In genomic region chr10:117425013-117425412, GRCm38 (mm10) we compare ENCODE assay signal across 24 mouse cellular contexts. TPM values are rescaled to one million over a fixed set of nuclear protein-coding genes. Genes with fewer than 3 reads are reported as not detected.
DNase-seq lines count a peak whose midpoint lies in the region; ATAC-seq and TF ChIP-seq lines count a peak whose summit lies in the region.
"Had no signal": no experiment of that assay in that cellular context is flagged by ENCODE, and none has a peak within 500 bp of the region (broad histone marks: within the 10 kb centered on the region; RNA-seq: fewer than 3 reads in every experiment).

No protein-coding gene starts in this region.

- H3K4me3 ChIP-seq in heart, embryonic 11.5 days (ENCODE audit: low read depth, low read length) = no peak overlapping the region
- no peak overlapping the region for H3K4me3 ChIP-seq in layer of hippocampus, adult 2 months

- no peaks in the 10 kb centered on the region; the same call in 1 of the 2 replicates for H3K27me3 ChIP-seq in heart, embryonic 11.5 days (ENCODE audit: control insufficient read depth, insufficient read depth, low read length)
- H3K27me3 ChIP-seq: CH12.LX had no signal

- H3K27ac ChIP-seq in heart, embryonic 11.5 days (ENCODE audit: low read depth, low read length) = no peak overlapping the region
- peak overlapping the region; percentile 71; the same call in 1 of the 2 replicates for H3K27ac ChIP-seq in layer of hippocampus, adult 2 months

- DNase-seq in heart, adult 11 months = peak; percentile 44
- DNase-seq in layer of hippocampus, adult 2 months (ENCODE audit: low spot score in 2 of 2) = no peak
- no peak for DNase-seq in layer of hippocampus, postnatal 10 days (ENCODE audit: low spot score in 2 of 2)
- DNase-seq in 3T3-L1 (ENCODE audit: low read depth, low spot score) = peak; percentile 91
- peak; percentile 91 for DNase-seq in adipocyte (ENCODE audit: low spot score)
- no peak for DNase-seq in gastrocnemius, postnatal 36 days
- DNase-seq in frontal cortex, postnatal 25 days (ENCODE audit: low spot score in 2 of 2) = no peak
- DNase-seq: adrenal gland, adult 2 months; adrenal gland, adult 8-10 months; adrenal gland, postnatal 10 days; adrenal gland, postnatal 14 days; adrenal gland, postnatal 25 days; adrenal gland, postnatal 36 days; B cell, adult 2 months; cerebellum, adult 11 months; cerebellum, adult 11-12 months; cerebellum, adult 18-20 months; cerebellum, adult 2 months had no signal

- no peak for TF ChIP-seq CTCF in layer of hippocampus, adult 2 months (conservative IDR thresholded peaks at IDR 0.05)

- intact Hi-C loops in gastrocnemius, postnatal 36 days (cut with DNase I) = no loop called here

- H3K36me3 ChIP-seq in heart, embryonic 11.5 days (ENCODE audit: control insufficient read depth, insufficient read depth, low read length) = no peaks in the 10 kb centered on the region
- H3K36me3 ChIP-seq: G1E had no signal

- no peak overlapping the region for H3K9ac ChIP-seq in heart, embryonic 11.5 days (ENCODE audit: low read depth, low read length)

- no peak for ATAC-seq in heart, embryonic 11.5 days (replicated peaks; ENCODE audit: insufficient number of reproducible peaks, low FRiP score, low TSS enrichment)
- ATAC-seq: activated CD4-positive, CD25-positive, alpha-beta regulatory T cell, adult 4 months; CD4-positive, CD25-positive, alpha-beta regulatory T cell, adult 4 months; Patski had no signal

- WGBS in heart, embryonic 11.5 days (ENCODE audit: insufficient replicate concordance) = 85% methylated on average over 5 of the region's 5 CpGs

- no peaks in the 10 kb centered on the region for H3K9me3 ChIP-seq in heart, embryonic 11.5 days (replicated peaks; ENCODE audit: control insufficient read depth, low read length)
- H3K9me3 ChIP-seq: G1E had no signal

- no peak overlapping the region for H3K4me2 ChIP-seq in heart, embryonic 11.5 days

- no peaks in the 10 kb centered on the region for H3K4me1 ChIP-seq in heart, embryonic 11.5 days (ENCODE audit: control insufficient read depth, insufficient read depth, low read length)

RNA-seq across cellular contexts. Expression of gene Cpsf6, which starts 45.2 kb away (rescaled TPM):
- 97.9 and 117 TPM in 2 replicates for polyA plus RNA-seq in heart, embryonic 11.5 days (2014; fragmentation: Nextera tagmentation; extraction: Ambion mirVana)
- total RNA-seq in layer of hippocampus, adult 2 months (2021) = 100 to 1,000 TPM; 111 to 116 TPM
- 100 to 1,000 TPM; 116 to 122 TPM for total RNA-seq in layer of hippocampus, postnatal 10 days (2021)
- 10 to 100 TPM; 18.9 to 20.3 TPM for total RNA-seq in gastrocnemius, postnatal 36 days (2021)

Comparison
In these comparisons a context has a peak if more than half of its experiments do, and no peak if none do; other contexts are left out.
1. DNase-seq: peak in heart, adult 11 months (single experiment), 3T3-L1 (single experiment) and adipocyte (single experiment); none in layer of hippocampus, adult 2 months (0 of 2), layer of hippocampus, postnatal 10 days (0 of 2), gastrocnemius, postnatal 36 days (0 of 2) and frontal cortex, postnatal 25 days (0 of 2).
2. RNA of gene Cpsf6, which starts 45.2 kb away (total RNA-seq): 116 to 122 TPM in layer of hippocampus, postnatal 10 days and 111 to 116 TPM in layer of hippocampus, adult 2 months; 18.9 to 20.3 TPM in gastrocnemius, postnatal 36 days; every median in the first group is over 4 times any median in the second.